Mouse (Mus musculus) megakaryocyte-erythroid progenitor cell, adult 5-6 weeks (primary cell): ENCODE results near the gene Ubqln5. TPM values are rescaled to one million over a fixed set of nuclear protein-coding genes. Genes with fewer than 3 reads are reported as not detected.

Experiments
- ATAC-seq: replicated peaks from 2 replicates; pipeline ENCODE4 v1.8.0; 2016; ENCODE audit warnings: mild to moderate bottlenecking, inconsistent platforms; ENCODE audit not compliant: severe bottlenecking, poor library complexity, low FRiP score, low TSS enrichment
- total RNA-seq, 2 experiments: library from RNA; stranded (forward) in 1 of 2; stranded (reverse) in 1 of 2; fragments of 200-1000, 215-1000 nt in 1 of 2; fragments of >200 nt in 1 of 2; fragmentation: Nextera tagmentation in 1 of 2; gene quantifications; 2 replicates each; pipeline ENCODE4 v1.2.3; 2014 to 2017

Gene Ubqln5
- not detected in 2 replicates for total RNA-seq (2014; fragmentation: Nextera tagmentation)
- total RNA-seq (2017): not detected in 2 replicates

GRCm38 (mm10) chr7:104129726-104130125, at the start of gene Ubqln5:
Ubqln5 (minus strand) TSS chr7:104129826.
- no peak for ATAC-seq

- no peak for ATAC-seq
These were observed 49.4 kb upstream of the Ubqln5 start for GRCm38 (mm10) chr7:104179074-104179473.

GRCm38 (mm10) chr7:104178422-104179054, 48.9 kb upstream of the Ubqln5 start:
- no peak for ATAC-seq

- no peak for ATAC-seq
These were observed 45.5 kb upstream of the Ubqln5 start for GRCm38 (mm10) chr7:104175085-104175484.

- peak; percentile 63 for ATAC-seq
These were observed 40.1 kb upstream of the Ubqln5 start for GRCm38 (mm10) chr7:104169634-104170204.

GRCm38 (mm10) chr7:104167105-104167504, 37.5 kb upstream of the Ubqln5 start:
- peak; percentile 55 for ATAC-seq

GRCm38 (mm10) chr7:104150456-104150855, 20.8 kb upstream of the Ubqln5 start, which contains the start of gene Ubqlnl:
Ubqlnl (minus strand) TSS chr7:104150556.
- ATAC-seq: no peak

GRCm38 (mm10) chr7:104143179-104143578, 13.6 kb upstream of the Ubqln5 start, which contains the start of gene Ubqln3:
Ubqln3 (minus strand) TSS chr7:104143279.
- no peak for ATAC-seq

- no peak for ATAC-seq
These were observed 7.7 kb upstream of the Ubqln5 start, which contains the start of gene Olfr643 for GRCm38 (mm10) chr7:104137305-104137704. Olfr643 (minus strand) TSS chr7:104137405.

GRCm38 (mm10) chr7:104104757-104104972, 25.0 kb downstream of the Ubqln5 start, which contains the start of gene Olfr646:
Olfr646 (plus strand) TSS chr7:104104873.
- no peak for ATAC-seq

- ATAC-seq: peak; percentile 99
These were observed 25.5 kb downstream of the Ubqln5 start for GRCm38 (mm10) chr7:104103913-104104756.

- ATAC-seq: no peak
These were observed 44.3 kb downstream of the Ubqln5 start, which contains the start of gene Olfr645 for GRCm38 (mm10) chr7:104085365-104085764. Olfr645 (minus strand) TSS chr7:104085465.

Other genes with a start within 250 kb of the Ubqln5 start
- gene Olfr66, start 243.6 kb downstream of the Ubqln5 start, total RNA-seq (2014; fragmentation: Nextera tagmentation): not detected in 2 replicates
- not detected in 2 replicates for gene Olfr66, start 243.6 kb downstream of the Ubqln5 start, total RNA-seq (2017)
- not detected in 2 replicates for gene Olfr64, start 235.3 kb downstream of the Ubqln5 start, total RNA-seq (2014; fragmentation: Nextera tagmentation)
- gene Olfr64, start 235.3 kb downstream of the Ubqln5 start, total RNA-seq (2017): not detected in 2 replicates
- not detected in 2 replicates for gene Olfr65, start 226.3 kb downstream of the Ubqln5 start, total RNA-seq (2014; fragmentation: Nextera tagmentation)
- gene Olfr65, start 226.3 kb downstream of the Ubqln5 start, total RNA-seq (2017): not detected in 2 replicates
- not detected in 2 replicates for gene Olfr631, start 201.0 kb downstream of the Ubqln5 start, total RNA-seq (2014; fragmentation: Nextera tagmentation)
- gene Olfr631, start 201.0 kb downstream of the Ubqln5 start, total RNA-seq (2017): not detected in 2 replicates
- not detected in 2 replicates for gene Olfr632, start 195.5 kb downstream of the Ubqln5 start, total RNA-seq (2014; fragmentation: Nextera tagmentation)
- gene Olfr632, start 195.5 kb downstream of the Ubqln5 start, total RNA-seq (2017): not detected in 2 replicates
- not detected in 2 replicates for gene Olfr633, start 185.4 kb downstream of the Ubqln5 start, total RNA-seq (2014; fragmentation: Nextera tagmentation)
- not detected in 2 replicates for gene Olfr633, start 185.4 kb downstream of the Ubqln5 start, total RNA-seq (2017)
- gene Olfr635, start 158.7 kb downstream of the Ubqln5 start, total RNA-seq (2014; fragmentation: Nextera tagmentation): not detected in 2 replicates
- gene Olfr635, start 158.7 kb downstream of the Ubqln5 start, total RNA-seq (2017): not detected in 2 replicates
- gene Olfr638, start 131.1 kb downstream of the Ubqln5 start, total RNA-seq (2014; fragmentation: Nextera tagmentation): not detected in 2 replicates
- not detected in 2 replicates for gene Olfr638, start 131.1 kb downstream of the Ubqln5 start, total RNA-seq (2017)
- gene Olfr639, start 112.5 kb downstream of the Ubqln5 start, total RNA-seq (2014; fragmentation: Nextera tagmentation): not detected in 2 replicates
- not detected in 2 replicates for gene Olfr639, start 112.5 kb downstream of the Ubqln5 start, total RNA-seq (2017)
- gene Olfr640, start 104.3 kb downstream of the Ubqln5 start, total RNA-seq (2014; fragmentation: Nextera tagmentation): not detected in 2 replicates
- not detected in 2 replicates for gene Olfr640, start 104.3 kb downstream of the Ubqln5 start, total RNA-seq (2017)
- not detected in 2 replicates for gene Olfr641, start 94.4 kb downstream of the Ubqln5 start, total RNA-seq (2014; fragmentation: Nextera tagmentation)
- gene Olfr641, start 94.4 kb downstream of the Ubqln5 start, total RNA-seq (2017): not detected in 2 replicates
- not detected in 2 replicates for gene Olfr642, start 77.2 kb downstream of the Ubqln5 start, total RNA-seq (2014; fragmentation: Nextera tagmentation)
- not detected in 2 replicates for gene Olfr642, start 77.2 kb downstream of the Ubqln5 start, total RNA-seq (2017)
- gene 4930516K23Rik, start 68.4 kb downstream of the Ubqln5 start, total RNA-seq (2014; fragmentation: Nextera tagmentation): not detected in 2 replicates
- not detected in 2 replicates for gene 4930516K23Rik, start 68.4 kb downstream of the Ubqln5 start, total RNA-seq (2017)
- gene Olfr644, start 58.0 kb downstream of the Ubqln5 start, total RNA-seq (2014; fragmentation: Nextera tagmentation): not detected in 2 replicates
- not detected in 2 replicates for gene Olfr644, start 58.0 kb downstream of the Ubqln5 start, total RNA-seq (2017)
- not detected in 2 replicates for gene Olfr645, start 44.4 kb downstream of the Ubqln5 start, total RNA-seq (2014; fragmentation: Nextera tagmentation)
- not detected in 2 replicates for gene Olfr645, start 44.4 kb downstream of the Ubqln5 start, total RNA-seq (2017)
- not detected in 2 replicates for gene Olfr646, start 25.0 kb downstream of the Ubqln5 start, total RNA-seq (2014; fragmentation: Nextera tagmentation)
- not detected in 2 replicates for gene Olfr646, start 25.0 kb downstream of the Ubqln5 start, total RNA-seq (2017)
- gene Olfr643, start 7.6 kb upstream of the Ubqln5 start, total RNA-seq (2014; fragmentation: Nextera tagmentation): not detected in 2 replicates
- gene Olfr643, start 7.6 kb upstream of the Ubqln5 start, total RNA-seq (2017): not detected in 2 replicates
- gene Ubqln3, start 13.5 kb upstream of the Ubqln5 start, total RNA-seq (2014; fragmentation: Nextera tagmentation): not detected in 2 replicates
- gene Ubqln3, start 13.5 kb upstream of the Ubqln5 start, total RNA-seq (2017): not detected in 2 replicates
- gene Ubqlnl, start 20.7 kb upstream of the Ubqln5 start, total RNA-seq (2014; fragmentation: Nextera tagmentation): not detected in 2 replicates
- gene Ubqlnl, start 20.7 kb upstream of the Ubqln5 start, total RNA-seq (2017): not detected in 2 replicates
- gene Olfm5, start 35.0 kb upstream of the Ubqln5 start, total RNA-seq (2014; fragmentation: Nextera tagmentation): not detected in 2 replicates
- gene Olfm5, start 35.0 kb upstream of the Ubqln5 start, total RNA-seq (2017): not detected in 2 replicates
- 0.92 TPM in 1 of 2 replicates, not detected in the other for gene Olfr648, start 53.6 kb upstream of the Ubqln5 start, total RNA-seq (2014; fragmentation: Nextera tagmentation)
- not detected in 2 replicates for gene Olfr648, start 53.6 kb upstream of the Ubqln5 start, total RNA-seq (2017)
- not detected in 2 replicates for gene Olfr649, start 66.2 kb upstream of the Ubqln5 start, total RNA-seq (2014; fragmentation: Nextera tagmentation)
- not detected in 2 replicates for gene Olfr649, start 66.2 kb upstream of the Ubqln5 start, total RNA-seq (2017)
- 0.55 and 0.99 TPM in 2 replicates for gene Trim6, start 89.0 kb upstream of the Ubqln5 start, total RNA-seq (2014; fragmentation: Nextera tagmentation)
- 0.50 TPM in 1 of 2 replicates, not detected in the other for gene Trim6, start 89.0 kb upstream of the Ubqln5 start, total RNA-seq (2017)
- gene Trim34a, start 114.6 kb upstream of the Ubqln5 start, total RNA-seq (2014; fragmentation: Nextera tagmentation): 7.6 and 21.4 TPM in 2 replicates
- gene Trim34a, start 114.6 kb upstream of the Ubqln5 start, total RNA-seq (2017): 10.9 and 21.9 TPM in 2 replicates
- gene Trim5, start 158.3 kb upstream of the Ubqln5 start, total RNA-seq (2014; fragmentation: Nextera tagmentation): 3.0 and 4.3 TPM in 2 replicates
- gene Trim5, start 158.3 kb upstream of the Ubqln5 start, total RNA-seq (2017): 2.8 and 4.8 TPM in 2 replicates
- 32.7 and 55.7 TPM in 2 replicates for gene Trim12a, start 185.6 kb upstream of the Ubqln5 start, total RNA-seq (2014; fragmentation: Nextera tagmentation)
- 52.1 and 54.5 TPM in 2 replicates for gene Trim12a, start 185.6 kb upstream of the Ubqln5 start, total RNA-seq (2017)
- not detected in 2 replicates for gene Trim34b, start 199.6 kb upstream of the Ubqln5 start, total RNA-seq (2014; fragmentation: Nextera tagmentation)
- not detected in 2 replicates for gene Trim34b, start 199.6 kb upstream of the Ubqln5 start, total RNA-seq (2017)
- gene Trim12c, start 223.5 kb upstream of the Ubqln5 start, total RNA-seq (2014; fragmentation: Nextera tagmentation): 9.0 and 9.2 TPM in 2 replicates
- 13.4 and 22.0 TPM in 2 replicates for gene Trim12c, start 223.5 kb upstream of the Ubqln5 start, total RNA-seq (2017)
- 0.79 and 0.89 TPM in 2 replicates for gene Trim30b, start 240.1 kb upstream of the Ubqln5 start, total RNA-seq (2014; fragmentation: Nextera tagmentation)
- gene Trim30b, start 240.1 kb upstream of the Ubqln5 start, total RNA-seq (2017): 0.23 TPM in 1 of 2 replicates, not detected in the other